Mouse (Mus musculus): ENCODE measurements around the gene Prss21. TPM values are rescaled to one million over a fixed set of nuclear protein-coding genes. Genes with fewer than 3 reads are reported as not detected.
A peak's percentile ranks its signal among the peaks of the same experiment; 100 is the strongest.
"Not testable (repeated sequence)": the region's sequence is repeated elsewhere in the genome, so short reads cannot be mapped to it uniquely, and the experiment has no call there.

The Prss21 gene
- total RNA-seq, 1 experiment from 2014 or later, result not detected

DNA sequence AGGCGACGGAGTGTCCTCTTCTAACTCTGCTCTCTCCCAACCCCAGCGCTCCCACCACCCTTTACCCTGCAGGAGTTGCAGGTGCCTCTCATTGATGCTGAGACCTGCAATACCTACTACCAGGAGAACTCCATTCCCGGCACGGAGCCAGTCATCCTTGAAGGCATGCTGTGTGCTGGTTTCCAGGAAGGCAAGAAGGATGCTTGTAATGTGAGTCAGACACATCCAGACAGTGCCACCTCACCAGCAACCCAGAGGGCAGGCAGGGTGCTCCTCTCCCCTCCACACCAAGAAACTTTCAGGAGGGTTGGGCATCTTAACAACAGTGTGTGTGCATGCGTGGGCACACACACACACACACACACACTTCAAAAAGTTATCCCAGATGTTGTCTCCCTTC is 10.7 kb upstream of the Prss21 start:
- ATAC-seq (replicated peaks; ENCODE audit: low read depth, poor library complexity, severe bottlenecking), result no peak

- no peak for ATAC-seq (replicated peaks; ENCODE audit: low read depth, poor library complexity, severe bottlenecking)
Measured at GRCm38 (mm10) chr17:23857913-23858312, 9.9 kb upstream of the Prss21 start.

- ATAC-seq (replicated peaks; ENCODE audit: low read depth, poor library complexity, severe bottlenecking), result no peak
Measured at GRCm38 (mm10) chr17:23862926-23863325, 4.9 kb upstream of the Prss21 start.

DNA sequence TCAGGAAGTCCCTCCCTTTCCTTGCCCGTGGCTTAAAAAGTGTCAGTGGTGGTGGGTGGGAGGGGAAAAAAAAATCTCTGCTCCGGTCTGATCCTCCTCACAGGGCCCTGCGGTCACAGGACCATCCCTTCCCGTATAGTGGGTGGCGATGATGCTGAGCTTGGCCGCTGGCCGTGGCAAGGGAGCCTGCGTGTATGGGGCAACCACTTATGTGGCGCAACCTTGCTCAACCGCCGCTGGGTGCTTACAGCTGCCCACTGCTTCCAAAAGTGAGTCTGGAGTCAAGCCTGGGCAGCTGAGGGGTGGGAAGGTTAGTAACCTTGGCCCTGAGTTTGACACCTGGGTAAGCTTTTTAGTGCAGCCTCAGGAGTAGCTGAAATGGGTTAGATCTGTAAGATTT is 657 bp downstream of the Prss21 start:
- peak; percentile 56; the same call in 1 of the 2 replicates for ATAC-seq (replicated peaks; ENCODE audit: low read depth, poor library complexity, severe bottlenecking)

- ATAC-seq (replicated peaks; ENCODE audit: low read depth, poor library complexity, severe bottlenecking), result peak; percentile 68
Measured at GRCm38 (mm10) chr17:23873884-23874856, 6.3 kb downstream of the Prss21 start.

DNA sequence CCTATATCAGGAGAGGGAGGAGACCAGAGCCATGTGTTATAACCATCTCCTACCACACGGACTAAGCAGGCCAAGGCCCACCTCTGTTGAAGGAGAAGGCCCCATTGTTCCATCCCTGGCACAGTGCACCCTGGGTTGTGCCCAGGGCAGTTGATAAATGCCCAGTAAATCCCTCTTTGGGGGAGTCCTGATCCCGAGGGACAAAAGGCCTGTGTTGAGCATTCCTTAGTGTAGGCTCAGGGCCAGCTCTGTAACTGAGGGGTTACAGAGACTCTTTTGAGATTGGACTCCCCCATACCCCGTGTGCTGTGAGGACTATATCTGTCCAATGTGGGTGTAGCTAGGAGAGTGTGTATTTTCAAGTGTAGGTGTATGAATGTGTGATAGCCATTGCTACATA is 8.9 kb downstream of the Prss21 start:
- no peak for ATAC-seq (replicated peaks; ENCODE audit: low read depth, poor library complexity, severe bottlenecking)

- ATAC-seq (replicated peaks; ENCODE audit: low read depth, poor library complexity, severe bottlenecking), result no peak
Measured at GRCm38 (mm10) chr17:23877166-23877565, 9.3 kb downstream of the Prss21 start.

DNA sequence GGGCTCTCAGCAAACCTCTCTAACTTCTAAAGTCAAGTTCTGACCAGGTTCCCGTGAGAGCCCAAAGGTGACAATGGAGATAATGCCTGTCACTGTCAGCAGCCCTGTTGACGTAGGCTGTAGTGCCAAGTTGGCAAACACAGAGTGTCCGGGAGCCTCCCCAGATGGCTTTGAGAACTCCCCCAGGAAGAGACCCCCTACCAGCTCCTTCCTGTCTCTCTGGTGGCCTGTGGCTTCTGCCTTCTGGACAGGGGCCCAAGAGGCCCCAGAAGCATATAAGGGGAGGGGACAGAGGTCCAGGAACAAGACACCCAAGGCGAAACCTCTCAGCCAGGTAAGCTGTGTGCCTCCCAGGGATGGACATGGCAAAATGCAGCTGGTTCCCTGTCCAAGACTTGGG is 12.7 kb downstream of the Prss21 start, which contains the start of the genes Dcpp1 and Dcpp2:
Gene Dcpp1 (plus strand): TSS at position 301 of the 400 bp plus-strand sequence.
Gene Dcpp2 (plus strand): TSS at position 305 of the 400 bp plus-strand sequence.
- ATAC-seq (replicated peaks; ENCODE audit: low read depth, poor library complexity, severe bottlenecking), result not testable (repeated sequence)

GRCm38 (mm10) chr17:23917158-23917557 is 49.3 kb downstream of the Prss21 start, which contains the start of gene Dcpp3:
Gene Dcpp3, plus strand, starts transcription at chr17:23917458.
- not testable (repeated sequence) for ATAC-seq (replicated peaks; ENCODE audit: low read depth, poor library complexity, severe bottlenecking)

Other genes with a start within 250 kb of the Prss21 start
- 0.24 TPM in 1 of 2 replicates, not detected in the other for gene Mmp25, start 222.8 kb upstream of the Prss21 start, total RNA-seq (2017)
- not detected in 2 replicates for gene Bicdl2, start 207.6 kb upstream of the Prss21 start, total RNA-seq (2017)
- gene Hcfc1r1, start 194.5 kb upstream of the Prss21 start, total RNA-seq (2017), result 19.2 and 26.9 TPM in 2 replicates
- gene Thoc6, start 194.2 kb upstream of the Prss21 start, total RNA-seq (2017), result 44.6 and 55.5 TPM in 2 replicates
- gene Tnfrsf12a, start 190.6 kb upstream of the Prss21 start, total RNA-seq (2017), result 10.1 and 13.2 TPM in 2 replicates
- gene Cldn6, start 188.8 kb upstream of the Prss21 start, total RNA-seq (2017), result 1.3 TPM in 1 of 2 replicates, not detected in the other
- not detected in 2 replicates for gene Cldn9, start 184.0 kb upstream of the Prss21 start, total RNA-seq (2017)
- not detected in 2 replicates for gene 1520401A03Rik, start 145.3 kb upstream of the Prss21 start, total RNA-seq (2017)
- 14.3 and 28.1 TPM in 2 replicates for gene Pkmyt1, start 141.7 kb upstream of the Prss21 start, total RNA-seq (2017)
- 4.4 and 5.3 TPM in 2 replicates for gene Paqr4, start 127.2 kb upstream of the Prss21 start, total RNA-seq (2017)
- not detected in 2 replicates for gene Kremen2, start 122.2 kb upstream of the Prss21 start, total RNA-seq (2017)
- 33.8 and 34.0 TPM in 2 replicates for gene Flywch1, start 96.5 kb upstream of the Prss21 start, total RNA-seq (2017)
- gene Flywch2, start 82.0 kb upstream of the Prss21 start, total RNA-seq (2017), result 0.46 and 4.6 TPM in 2 replicates
- 234 and 239 TPM in 2 replicates for gene Srrm2, start 77.5 kb upstream of the Prss21 start, total RNA-seq (2017)
- gene Elob, start 38.9 kb upstream of the Prss21 start, total RNA-seq (2017), result 96.2 and 130 TPM in 2 replicates
- gene Prss33, start 32.0 kb upstream of the Prss21 start, total RNA-seq (2017), result not detected in 2 replicates
- not detected in 2 replicates for gene Prss32, start 24.2 kb upstream of the Prss21 start, total RNA-seq (2017)
- gene Prss41, start 23.9 kb upstream of the Prss21 start, total RNA-seq (2017), result not detected in 2 replicates
- not detected in 2 replicates for gene Dcpp1, start 12.8 kb downstream of the Prss21 start, total RNA-seq (2017)
- not detected in 2 replicates for gene Dcpp2, start 12.8 kb downstream of the Prss21 start, total RNA-seq (2017)
- gene Dcpp3, start 49.4 kb downstream of the Prss21 start, total RNA-seq (2017), result not detected in 2 replicates
- gene Sbp, start 73.6 kb downstream of the Prss21 start, total RNA-seq (2017), result not detected in 2 replicates
- gene Sbpl, start 87.2 kb downstream of the Prss21 start, total RNA-seq (2017), result not detected in 2 replicates
- not detected in 2 replicates for gene Prss30, start 112.5 kb downstream of the Prss21 start, total RNA-seq (2017)
- not detected in 2 replicates for gene Prss22, start 130.0 kb downstream of the Prss21 start, total RNA-seq (2017)
- gene Prss27, start 170.1 kb downstream of the Prss21 start, total RNA-seq (2017), result not detected in 2 replicates
- gene Kctd5, start 205.4 kb downstream of the Prss21 start, total RNA-seq (2017), result 17.8 and 19.2 TPM in 2 replicates

Data from common myeloid progenitor, adult 5-6 weeks (primary cell).